Mouse (Mus musculus): Measurements from ENCODE around the gene Akap13.

Gene Akap13

DNA sequence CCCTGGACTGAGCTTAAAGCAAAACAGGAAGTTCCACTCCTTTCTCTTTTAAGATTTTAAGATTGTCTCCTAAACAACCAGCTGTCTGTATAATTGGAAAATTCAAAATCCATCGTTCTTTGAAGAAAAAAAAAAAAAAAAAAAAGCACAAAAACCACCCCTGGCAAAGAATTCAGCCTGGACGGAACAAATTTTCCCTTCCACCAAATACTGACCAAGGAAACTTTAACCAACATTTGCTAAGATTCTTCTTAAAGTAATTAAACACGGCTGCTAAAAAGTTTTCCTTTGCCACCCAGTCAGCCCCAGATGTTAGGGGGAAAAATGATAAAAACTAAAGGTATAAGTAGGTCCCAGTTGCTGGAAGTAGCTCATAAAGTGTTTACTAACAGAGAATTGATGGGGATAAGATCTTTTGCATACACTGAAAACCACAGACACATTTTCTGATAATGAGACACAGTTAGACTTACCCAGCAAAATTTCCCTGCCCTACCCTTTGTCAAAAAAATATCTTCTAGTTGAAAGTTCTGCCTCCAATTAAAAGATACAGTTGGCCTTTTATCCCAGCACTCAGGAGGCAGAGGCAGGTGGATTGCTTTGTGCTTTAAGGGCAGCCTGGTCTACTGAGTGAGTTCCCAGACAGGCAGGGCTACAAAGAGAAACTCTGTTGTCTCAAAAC, 338.5 kb downstream of the Akap13 start:
- DNase-seq (ENCODE audit: low spot score), result no peak

- no peak for DNase-seq (ENCODE audit: low spot score)
These were observed 339.8 kb downstream of the Akap13 start for GRCm38 (mm10) chr7:75795106-75795505.

DNA sequence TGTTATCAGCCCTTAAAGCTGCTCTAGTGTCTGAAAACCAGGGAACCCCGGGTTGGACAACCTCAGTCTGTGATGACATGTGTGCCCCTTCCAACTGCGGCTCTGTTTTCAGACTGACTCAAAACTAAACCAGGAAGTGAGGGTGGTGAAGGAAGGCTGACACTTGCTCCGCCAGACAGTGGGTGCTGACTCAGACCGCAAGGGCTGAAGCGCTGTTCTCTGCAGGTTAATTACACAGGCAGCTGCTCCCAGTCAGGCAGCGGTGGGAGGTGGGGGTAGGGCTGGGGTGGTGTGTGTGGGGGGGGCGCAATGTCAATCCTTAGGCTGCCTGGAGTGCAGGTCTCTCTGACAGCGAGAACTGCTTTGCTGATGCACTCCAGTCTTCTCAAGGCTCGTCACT, 341.1 kb downstream of the Akap13 start:
- peak; percentile 61 for DNase-seq (ENCODE audit: low spot score)

DNA sequence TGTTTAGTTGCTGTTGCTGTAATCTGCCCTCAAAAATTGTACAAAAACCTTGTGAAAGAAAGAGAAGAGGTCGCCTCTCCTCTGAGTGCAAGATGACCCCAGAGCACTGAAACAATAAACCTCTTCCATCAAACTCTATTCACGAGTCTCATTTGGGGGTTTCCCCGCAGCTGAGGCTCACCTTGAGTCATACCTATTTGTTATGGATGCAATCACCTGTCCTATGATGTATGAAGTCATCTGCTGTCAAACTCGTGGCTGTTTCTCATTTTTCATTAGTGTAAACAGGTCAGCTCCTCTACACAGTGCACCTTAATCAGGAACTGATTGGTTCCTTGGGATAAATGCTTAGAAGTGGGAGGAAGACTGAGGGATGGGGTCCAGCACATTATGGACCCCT, 345.2 kb downstream of the Akap13 start:
- DNase-seq (ENCODE audit: low spot score), result no peak

- DNase-seq (ENCODE audit: low spot score), result no peak
These were observed 345.7 kb downstream of the Akap13 start for GRCm38 (mm10) chr7:75801022-75801421.

DNA sequence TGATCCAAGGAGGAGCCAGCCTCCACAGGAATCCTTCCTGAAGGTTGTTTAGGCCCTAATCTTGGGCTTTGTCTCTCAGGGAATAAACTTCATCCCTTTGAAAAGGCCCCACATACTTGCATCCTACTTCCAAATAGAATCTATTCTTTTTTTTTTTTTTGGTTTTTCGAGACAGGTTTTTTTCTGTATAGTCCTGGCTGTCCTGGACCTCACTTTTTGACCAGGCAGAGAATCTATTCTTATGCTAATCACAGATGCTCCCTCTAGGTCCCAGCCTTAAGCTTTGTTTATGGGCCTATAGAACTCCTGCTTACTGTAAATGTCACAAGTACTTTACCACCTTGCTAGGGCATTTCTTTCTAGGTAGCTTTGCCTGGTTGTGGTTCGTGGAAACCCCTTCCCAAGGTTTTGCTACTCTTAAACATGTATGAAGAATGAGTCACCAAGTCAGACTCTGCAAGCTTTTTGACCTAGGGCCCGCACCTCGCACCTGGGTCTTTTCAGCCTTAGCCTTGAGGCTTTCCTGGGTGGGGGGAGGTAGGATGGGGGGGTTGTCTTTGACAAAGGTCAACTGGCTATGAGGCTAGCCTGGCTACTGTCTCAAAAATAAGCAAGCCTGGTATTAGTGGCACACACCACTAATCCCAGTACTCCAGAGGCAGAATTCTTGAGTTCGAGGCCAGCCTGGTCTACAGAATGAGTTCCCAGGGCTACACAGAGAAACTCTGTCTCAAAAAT, 346.5 kb downstream of the Akap13 start:
- DNase-seq (ENCODE audit: low spot score), result no peak

GRCm38 (mm10) chr7:75802887-75803286, 347.6 kb downstream of the Akap13 start:
- DNase-seq (ENCODE audit: low spot score), result no peak
